Mouse (Mus musculus) CH12.LX (cell line): ENCODE results near the gene Scaf11.

Source experiments
- CHD2 ChIP-seq: IDR thresholded peaks from 2 replicates; pipeline ENCODE4 v1.6.1; 2011; ENCODE audit warnings: low read length, improper control_type of control experiment
- CTCF ChIP-seq, 2 experiments: IDR thresholded peaks in 1 of 2; conservative IDR thresholded peaks in 1 of 2; 2 replicates each; pipeline ENCODE4 v1.5.1; 2011 to 2012; ENCODE audit warnings: low read depth in 2 of 2, low read length in 2 of 2, improper control_type of control experiment in 1 of 2, inconsistent platforms in 1 of 2, mild to moderate bottlenecking in 1 of 2, moderate library complexity in 1 of 2
- MYC ChIP-seq: IDR thresholded peaks from 2 replicates; pipeline ENCODE4 v1.6.1; 2011; ENCODE audit warnings: low read depth, mild to moderate bottlenecking, improper control_type of control experiment, low read length
- POLR2A ChIP-seq: IDR thresholded peaks from 2 replicates; pipeline ENCODE4 v1.6.1; 2011; ENCODE audit warnings: low read depth, mild to moderate bottlenecking, improper control_type of control experiment, low read length
- TCF12 ChIP-seq: IDR thresholded peaks from 2 replicates; pipeline ENCODE4 v1.6.1; 2014; ENCODE audit warnings: low read depth, mild to moderate bottlenecking, inconsistent platforms, low read length, improper control_type of control experiment

DNA sequence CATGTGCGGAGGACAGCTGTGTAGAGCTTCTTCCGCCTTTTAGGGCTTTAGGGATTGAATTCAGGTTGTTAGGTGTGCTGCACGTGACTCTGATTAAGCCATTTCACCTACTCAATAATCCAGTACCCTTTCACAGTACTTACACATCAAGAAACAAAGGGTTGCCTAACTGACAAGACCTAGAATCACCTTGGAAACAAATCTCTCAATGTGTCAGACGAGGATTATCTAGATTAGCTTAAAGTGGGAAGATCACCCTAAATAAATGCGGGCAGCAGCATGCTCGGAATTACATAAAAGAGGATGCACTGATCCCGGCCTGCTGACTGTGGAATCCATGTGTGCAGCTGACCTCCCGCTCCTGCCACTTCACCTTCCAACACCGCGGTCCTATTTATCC lies 13.9 kb downstream of the Scaf11 start:
- TF ChIP-seq TCF12 (no peak), POLR2A (no peak), CTCF (conservative IDR thresholded peaks at IDR 0.05 in 1 of 2, IDR thresholded peaks at IDR 0.05 in 1 of 2; ENCODE audit: low read depth in 2 of 2, low read length in 2 of 2) (no peak), CHD2 (no peak), MYC (no peak)
